Mouse (Mus musculus) fibroblast of lung, adult 2 months (primary cell): ENCODE data around the gene Cybrd1.

ENCODE experiments used
- DNase-seq: peaks from one replicate; pipeline ENCODE4 v3.0.0-alpha.2; 2011; ENCODE audit warnings: low read depth

Gene Cybrd1

GRCm38 (mm10) chr2:71176329-71177249 is 58.9 kb downstream of the Cybrd1 start:
- no peak for DNase-seq

- DNase-seq, result no peak
Measured at GRCm38 (mm10) chr2:71177250-71177615, 59.5 kb downstream of the Cybrd1 start.

GRCm38 (mm10) chr2:71177760-71178159 is 60.0 kb downstream of the Cybrd1 start:
- no peak for DNase-seq

GRCm38 (mm10) chr2:71179716-71180115 is 62.0 kb downstream of the Cybrd1 start:
- DNase-seq, result no peak

- no peak for DNase-seq
Measured at GRCm38 (mm10) chr2:71180566-71181217, 63.0 kb downstream of the Cybrd1 start.

- DNase-seq, result no peak
Measured at GRCm38 (mm10) chr2:71187950-71188349, 70.2 kb downstream of the Cybrd1 start.

- DNase-seq, result no peak
Measured at GRCm38 (mm10) chr2:71188861-71189260, 71.1 kb downstream of the Cybrd1 start.

GRCm38 (mm10) chr2:71191391-71192194 is 73.9 kb downstream of the Cybrd1 start:
- DNase-seq, result no peak

- no peak for DNase-seq
Measured at GRCm38 (mm10) chr2:71192195-71192807, 74.6 kb downstream of the Cybrd1 start.
